Mouse (Mus musculus) neural tube, embryonic 15.5 days (tissue): ENCODE results near the gene Rnf114. TPM values are rescaled to one million over a fixed set of nuclear protein-coding genes. Genes with fewer than 3 reads are reported as not detected.

Experiments used
- ATAC-seq: fragments of 200-750 bp; cut with Nextera tagmentation; 2 replicates; pipeline ENCODE4 v1.8.0; 2017; ENCODE audit warnings: mild to moderate bottlenecking, moderate TSS enrichment, moderate library complexity; ENCODE audit not compliant: low FRiP score
- H3K27ac ChIP-seq: fragments of 300-500 bp; sonication (generic); replicated peaks from 2 replicates; pipeline ENCODE4 v1.5.1; 2015; ENCODE audit warnings: mild to moderate bottlenecking, inconsistent platforms
- H3K27me3 ChIP-seq: fragments of 300-500 bp; sonication (generic); replicated peaks from 2 replicates; pipeline ENCODE4 v1.6.1; 2015; ENCODE audit warnings: inconsistent platforms
- H3K36me3 ChIP-seq: fragments of 300-500 bp; sonication (generic); 2 replicates; pipeline ENCODE4 v1.6.1; 2015; ENCODE audit warnings: inconsistent platforms
- H3K4me1 ChIP-seq: fragments of 300-500 bp; sonication (generic); 2 replicates; pipeline ENCODE4 v1.6.1; 2015; ENCODE audit warnings: inconsistent platforms
- H3K4me2 ChIP-seq: fragments of 300-500 bp; sonication (generic); 2 replicates; pipeline ENCODE4 v1.6.1; 2015; ENCODE audit warnings: inconsistent platforms, mild to moderate bottlenecking, moderate library complexity
- H3K4me3 ChIP-seq: fragments of 300-500 bp; sonication (generic); replicated peaks from 2 replicates; pipeline ENCODE4 v1.5.1; 2015; ENCODE audit warnings: mild to moderate bottlenecking, inconsistent platforms
- H3K9ac ChIP-seq: fragments of 300-500 bp; sonication (generic); replicated peaks from 2 replicates; pipeline ENCODE4 v1.6.1; 2015; ENCODE audit warnings: mild to moderate bottlenecking, inconsistent platforms
- H3K9me3 ChIP-seq: fragments of 300-500 bp; sonication (generic); replicated peaks from 2 replicates; pipeline ENCODE4 v1.6.1; 2016; ENCODE audit warnings: inconsistent platforms
- WGBS: fragments of 180-500 bp; shearing (Covaris S2); methylation state at CpG from one replicate; pipeline ENCODE4 v1.1.7; 2015; ENCODE audit warnings: mixed read lengths; 5-methylcytosine and 5-hydroxymethylcytosine counted together
- polyA plus RNA-seq: library from polyadenylated mRNA; unstranded; fragments of >200 nt; fragmentation: Nextera tagmentation; extraction: Ambion mirVana; gene quantifications from 2 replicates; pipeline ENCODE4 v1.2.1, GENCODE M21; 2015

The Rnf114 gene
- polyA plus RNA-seq, 1 experiment from 2014 or later, result 98.4 TPM

DNA sequence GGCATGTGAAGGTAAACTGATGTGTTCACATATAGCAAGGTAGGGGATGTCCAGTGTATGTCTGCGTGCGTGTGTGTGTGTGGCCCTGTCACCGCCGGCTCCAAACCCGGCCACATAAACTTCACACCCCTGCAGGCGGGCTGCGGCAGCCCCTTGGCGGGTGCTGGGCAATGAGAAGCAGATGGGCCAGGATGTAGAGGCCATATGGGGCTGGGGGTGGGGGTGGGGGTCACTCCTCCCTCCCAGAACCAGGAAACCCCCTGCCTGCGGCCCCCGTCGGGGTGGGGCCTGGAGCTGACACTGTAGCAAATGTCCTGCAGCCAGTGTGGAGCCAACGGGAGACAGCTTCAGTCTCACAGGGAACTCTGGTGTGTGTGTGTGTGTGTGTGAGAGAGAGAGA is 71.3 kb downstream of the Rnf114 start:
- Histone ChIP-seq H3K27ac (no peak overlapping the region), H3K9ac (no peak overlapping the region), H3K4me2 (no peak overlapping the region), H3K4me1 (peaks cover 37% of the 10 kb centered on the region), H3K27me3 (peaks cover 10% of the 10 kb centered on the region; the same call in 1 of the 2 replicates), H3K9me3 (no peaks in the 10 kb centered on the region), H3K4me3 (no peak overlapping the region), H3K36me3 (no peaks in the 10 kb centered on the region)
- 38% methylated on average over 12 of the region's 12 CpGs for WGBS
- ATAC-seq, result no peak

DNA sequence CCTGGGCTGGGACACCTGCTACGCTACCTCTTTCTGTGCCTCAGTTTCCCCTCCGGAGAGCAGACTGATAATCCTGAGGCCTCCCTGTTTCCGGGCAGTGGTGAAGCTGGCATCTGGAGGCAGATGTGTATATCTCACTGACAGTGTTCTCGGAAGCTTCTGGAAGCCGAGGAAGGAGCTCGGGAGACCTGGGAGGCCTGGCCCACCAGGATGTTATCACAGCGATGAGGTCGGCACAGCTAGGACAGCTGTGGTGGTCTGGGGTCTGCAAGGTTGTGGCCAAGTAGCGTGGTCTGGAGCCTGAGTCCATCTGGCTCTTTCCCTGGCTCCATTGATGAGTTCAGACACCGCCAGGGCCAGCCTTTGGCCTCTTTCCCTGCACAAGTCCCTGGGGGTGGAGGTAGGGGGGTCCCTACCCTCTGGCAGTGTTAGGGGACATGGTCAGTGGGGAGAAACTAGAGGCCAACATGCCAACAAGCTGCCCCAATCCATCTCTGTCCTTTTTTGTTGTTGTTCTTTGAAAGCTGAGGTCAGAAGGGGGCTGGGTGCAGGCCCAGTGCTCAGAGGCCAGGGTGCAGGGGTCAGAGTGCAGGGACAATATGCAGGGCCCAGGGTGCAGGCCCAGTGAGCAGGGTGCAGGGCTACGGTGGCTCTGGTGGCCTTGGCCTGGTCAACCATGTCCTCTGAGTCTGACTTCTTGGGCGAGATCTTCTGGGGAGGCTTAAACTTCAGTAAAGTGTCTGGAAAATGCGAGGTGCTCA is 72.3 kb downstream of the Rnf114 start:
- no peaks in the 10 kb centered on the region for H3K36me3 ChIP-seq
- H3K4me1 ChIP-seq, result peaks cover 31% of the 10 kb centered on the region
- H3K27ac ChIP-seq, result no peak overlapping the region
- H3K9ac ChIP-seq, result no peak overlapping the region
- whole genome bisulfite sequencing, result 83% methylated on average over 13 of the region's 13 CpGs
- no peaks in the 10 kb centered on the region for H3K9me3 ChIP-seq
- no peak overlapping the region for H3K4me3 ChIP-seq
- no peak overlapping the region for H3K4me2 ChIP-seq
- no peak; the same call in 1 of the 2 replicates for ATAC-seq
- H3K27me3 ChIP-seq, result peaks cover 8% of the 10 kb centered on the region; the same call in 1 of the 2 replicates

DNA sequence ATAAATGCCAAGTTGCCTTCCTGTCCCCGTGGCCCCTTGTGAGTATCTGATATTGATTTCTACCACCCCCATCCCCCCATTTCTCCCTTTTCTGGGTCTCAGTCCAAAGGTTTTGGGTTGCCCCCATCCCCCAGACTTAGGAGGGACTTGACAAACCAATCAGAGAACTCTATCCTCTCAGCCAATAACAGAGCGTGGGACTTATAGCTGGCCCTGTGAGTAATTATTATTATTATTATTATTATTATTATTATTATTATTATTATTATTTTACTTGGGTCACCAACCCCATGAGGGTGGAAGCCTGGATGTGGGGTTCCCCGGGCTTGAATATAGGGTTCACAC is 72.8 kb downstream of the Rnf114 start:
- no peak for ATAC-seq
- peak overlapping the region; percentile 44 for H3K4me2 ChIP-seq
- no peak overlapping the region for H3K9ac ChIP-seq
- no peaks in the 10 kb centered on the region for H3K9me3 ChIP-seq
- peaks cover 2% of the 10 kb centered on the region; the same call in 1 of the 2 replicates for H3K27me3 ChIP-seq
- 81% methylated on average over 3 of the region's 3 CpGs for WGBS
- no peaks in the 10 kb centered on the region for H3K36me3 ChIP-seq
- H3K4me3 ChIP-seq, result no peak overlapping the region
- H3K27ac ChIP-seq, result peak overlapping the region; percentile 69; the same call in 1 of the 2 replicates
- H3K4me1 ChIP-seq, result peaks cover 30% of the 10 kb centered on the region

DNA sequence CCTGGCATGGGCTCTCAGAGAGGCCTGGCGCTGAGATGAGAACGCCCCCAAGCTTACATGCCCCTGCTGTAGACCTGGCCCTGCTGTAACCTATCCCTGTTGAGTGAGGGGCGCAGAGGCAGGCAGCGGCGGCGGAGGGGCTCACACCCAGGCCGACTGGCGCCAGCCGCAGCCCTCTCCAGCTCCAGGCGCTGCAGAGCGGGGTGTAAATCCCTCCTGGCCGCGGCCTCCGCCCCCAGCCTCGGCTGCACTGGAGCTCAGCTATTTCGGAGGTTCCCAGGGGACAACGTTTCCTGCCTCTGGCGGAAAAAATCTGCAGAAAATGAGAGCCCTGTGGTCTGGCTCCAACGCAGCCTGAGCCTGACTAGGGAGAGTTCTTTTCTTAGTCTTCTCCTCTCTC is 73.2 kb downstream of the Rnf114 start:
- no peak for ATAC-seq
- H3K4me3 ChIP-seq, result no peak overlapping the region
- 20% methylated on average over 19 of the region's 19 CpGs for WGBS

More for the DNA sequence above, 73.2 kb downstream of the Rnf114 start:
- Histone ChIP-seq H3K4me1 (peaks cover 31% of the 10 kb centered on the region), H3K4me2 (peak overlapping the region; percentile 44), H3K27me3 (no peaks in the 10 kb centered on the region), H3K9ac (0 out of 2 replicates have a peak overlapping the region, but pooled peaks have one; percentile 14), H3K36me3 (no peaks in the 10 kb centered on the region), H3K27ac (peak overlapping the region; percentile 69), H3K9me3 (no peaks in the 10 kb centered on the region)

Other genes with a start within 250 kb of the Rnf114 start
- gene B4galt5, start 143.5 kb upstream of the Rnf114 start, polyA plus RNA-seq, result 19.9 and 28.4 TPM in 2 replicates
- 21.2 and 22.1 TPM in 2 replicates for gene Slc9a8, start 70.9 kb upstream of the Rnf114 start, polyA plus RNA-seq
- gene Spata2, start 242 bp downstream of the Rnf114 start, polyA plus RNA-seq, result 27.0 and 28.6 TPM in 2 replicates
- gene Snai1, start 45.5 kb downstream of the Rnf114 start, polyA plus RNA-seq, result 6.3 and 8.6 TPM in 2 replicates
- 351 and 371 TPM in 2 replicates for gene Ube2v1, start 139.4 kb downstream of the Rnf114 start, polyA plus RNA-seq
- 8.0 and 13.8 TPM in 2 replicates for gene Gm20431, start 168.9 kb downstream of the Rnf114 start, polyA plus RNA-seq
- 2.5 and 3.4 TPM in 2 replicates for gene Cebpb, start 196.3 kb downstream of the Rnf114 start, polyA plus RNA-seq
- 41.4 and 44.1 TPM in 2 replicates for gene Tmem189, start 197.2 kb downstream of the Rnf114 start, polyA plus RNA-seq